In the genomic region with DNA sequence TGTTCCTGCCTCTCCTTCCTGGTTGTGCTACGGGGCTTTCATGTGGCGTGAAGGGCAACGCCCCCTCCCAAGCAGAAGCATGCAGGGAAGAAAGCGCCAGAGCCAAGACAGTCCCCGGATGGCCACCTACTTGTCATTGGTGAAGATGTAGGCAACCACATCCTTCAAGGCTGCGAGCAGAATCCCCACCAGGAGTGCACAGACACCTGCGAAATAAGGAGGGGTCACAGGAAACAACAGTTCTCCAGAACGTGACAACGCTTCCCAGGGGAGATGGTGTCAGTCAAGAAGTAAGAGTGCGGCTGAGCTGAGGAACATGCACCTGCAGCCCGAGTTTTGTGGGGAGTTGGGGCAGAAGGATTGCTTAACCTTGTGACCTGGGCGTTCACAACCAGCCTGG, we compare ENCODE assay signal across 28 mouse cellular contexts. TPM values are rescaled to one million over a fixed set of nuclear protein-coding genes. Genes with fewer than 3 reads are reported as not detected.
DNase-seq lines count a peak whose midpoint lies in the region; ATAC-seq lines count a peak whose summit lies in the region.
"Had no signal": no experiment of that assay in that cellular context is flagged by ENCODE, and none has a peak within 500 bp of the region (broad histone marks: within the 10 kb centered on the region; RNA-seq: fewer than 3 reads in every experiment).

No protein-coding gene starts in this region.

- H3K27me3 ChIP-seq in limb, embryonic 10.5 days (ENCODE audit: low read depth, poor library complexity, severe bottlenecking) = no peaks in the 10 kb centered on the region
- H3K27me3 ChIP-seq: embryonic facial prominence, embryonic 15.5 days; neural tube, embryonic 15.5 days had no signal

- no peaks in the 10 kb centered on the region for H3K9me3 ChIP-seq in limb, embryonic 10.5 days (replicated peaks)
- H3K9me3 ChIP-seq: embryonic facial prominence, embryonic 15.5 days; neural tube, embryonic 15.5 days had no signal

- H3K36me3 ChIP-seq in limb, embryonic 10.5 days = no peaks in the 10 kb centered on the region
- H3K36me3 ChIP-seq: embryonic facial prominence, embryonic 15.5 days; neural tube, embryonic 15.5 days had no signal

- peak; percentile 66 for ATAC-seq in CD4-positive, CD25-positive, alpha-beta regulatory T cell, adult 4 months
- ATAC-seq: forebrain, embryonic 14.5 days; lung, postnatal 0 days had no signal

- DNase-seq in A20 (ENCODE audit: low read depth, low spot score) = peak; percentile 15
- DNase-seq in naive thymus-derived CD4-positive, alpha-beta T cell, adult 2 months (ENCODE audit: low read depth) = peak; percentile 67
- peak; percentile 89 for DNase-seq in thymus, postnatal 0 days (ENCODE audit: low spot score)
- DNase-seq in urinary bladder, postnatal 14 days (ENCODE audit: low spot score) = no peak
- no peak for DNase-seq in layer of hippocampus, postnatal 36 days
- no peak for DNase-seq in cerebellum, postnatal 4 days (ENCODE audit: low spot score in 2 of 2)
- no peak for DNase-seq in limb, embryonic 10.5 days (ENCODE audit: low spot score)
- DNase-seq: adrenal gland, adult 2 months; cerebellum, adult 2 months; cerebellum, postnatal 25 days; embryo, embryonic 11 days; gastrocnemius, postnatal 14 days; heart, adult 11 months; heart, postnatal 14 days; kidney, adult 18-20 months; left cerebral cortex, postnatal 4 days; liver had no signal

- 65% methylated on average over 12 of the region's 12 CpGs for WGBS in limb, embryonic 10.5 days

- no peak overlapping the region for H3K4me3 ChIP-seq in limb, embryonic 10.5 days
- H3K4me3 ChIP-seq: embryonic facial prominence, embryonic 15.5 days; neural tube, embryonic 15.5 days had no signal

- H3K4me1 ChIP-seq in limb, embryonic 10.5 days = peaks cover 13% of the 10 kb centered on the region
- H3K4me1 ChIP-seq: embryonic facial prominence, embryonic 15.5 days; neural tube, embryonic 15.5 days had no signal

- H3K27ac ChIP-seq in limb, embryonic 10.5 days = no peak overlapping the region
- H3K27ac ChIP-seq: embryonic facial prominence, embryonic 15.5 days; kidney, postnatal 0 days; neural tube, embryonic 15.5 days; stomach, postnatal 0 days had no signal

RNA-seq across cellular contexts. Expression of a gene that starts 32.8 kb away (rescaled TPM):
- not detected for polyA plus RNA-seq in CD4-positive, CD25-positive, alpha-beta regulatory T cell, adult 4 months (2017; shearing (Covaris generic))
- polyA plus RNA-seq in thymus, postnatal 0 days (2015; fragmentation: Nextera tagmentation; extraction: Ambion mirVana) = 0.67 and 0.82 TPM in 2 replicates
- under 1 TPM in 1 of 2 experiments, not detected in 1; 0.15 TPM for total RNA-seq in layer of hippocampus, postnatal 36 days (2021)
- not detected in 2 replicates for polyA plus RNA-seq in limb, embryonic 10.5 days (2016; fragmentation: Nextera tagmentation; extraction: Ambion mirVana)
- total RNA-seq: adrenal gland, adult 2 months; gastrocnemius, postnatal 14 days; heart, postnatal 14 days had no signal
- polyA plus RNA-seq: forebrain, embryonic 14.5 days; hindbrain, embryonic 11.5 days; large intestine, adult 2 months; midbrain, embryonic 11.5 days; neural tube, embryonic 15.5 days; small intestine, adult 2 months had no signal

RNA-seq across cellular contexts. Expression of a gene that starts 42.6 kb away (rescaled TPM):
- 10 to 100 TPM; 35.8 to 49.3 TPM for polyA plus RNA-seq in CD4-positive, CD25-positive, alpha-beta regulatory T cell, adult 4 months (2017; shearing (Covaris generic))
- polyA plus RNA-seq in thymus, postnatal 0 days (2015; fragmentation: Nextera tagmentation; extraction: Ambion mirVana) = 43.3 and 47.0 TPM in 2 replicates
- 10 to 100 TPM; 57.8 to 60.8 TPM for total RNA-seq in layer of hippocampus, postnatal 36 days (2021)
- polyA plus RNA-seq in limb, embryonic 10.5 days (2016; fragmentation: Nextera tagmentation; extraction: Ambion mirVana) = 12.7 and 15.1 TPM in 2 replicates

Comparison
In these comparisons a context has a peak if more than half of its experiments do, and no peak if none do; other contexts are left out.
1. DNase-seq: peak in A20 (single experiment), naive thymus-derived CD4-positive, alpha-beta T cell, adult 2 months (single experiment) and thymus, postnatal 0 days (single experiment); none in urinary bladder, postnatal 14 days (single experiment), layer of hippocampus, postnatal 36 days (0 of 2), cerebellum, postnatal 4 days (0 of 2) and limb, embryonic 10.5 days (single experiment).